Mouse (Mus musculus): ENCODE measurements around the gene Nat8f6. TPM values are rescaled to one million over a fixed set of nuclear protein-coding genes. Genes with fewer than 3 reads are reported as not detected.
"Not testable (repeated sequence)": the region's sequence is repeated elsewhere in the genome, so short reads cannot be mapped to it uniquely, and the experiment has no call there.

Gene Nat8f6
- polyA plus RNA-seq, 1 experiment = not detected

GRCm38 (mm10) chr6:85856194-85856678 is 35.5 kb upstream of the Nat8f6 start:
- H3K36me3 ChIP-seq (replicated peaks; ENCODE audit: low read length) = no peaks in the 10 kb centered on the region
- TF ChIP-seq GATA1 (IDR thresholded peaks at IDR 0.05; ENCODE audit: borderline replicate concordance, low read length) (no peak), FLI1 (IDR thresholded peaks at IDR 0.05; ENCODE audit: low read length) (no peak)
- H3K4me1 ChIP-seq = no peaks in the 10 kb centered on the region
- H3K9me3 ChIP-seq = no peaks in the 10 kb centered on the region
- H3K4me3 ChIP-seq (replicated peaks) = no peak overlapping the region
- H3K27me3 ChIP-seq (replicated peaks) = peaks cover 23% of the 10 kb centered on the region

GRCm38 (mm10) chr6:85853481-85853880 is 32.7 kb upstream of the Nat8f6 start:
- Histone ChIP-seq H3K27me3 (replicated peaks) (peaks cover 5% of the 10 kb centered on the region), H3K4me3 (replicated peaks) (no peak overlapping the region), H3K4me1 (no peaks in the 10 kb centered on the region), H3K9me3 (no peaks in the 10 kb centered on the region), H3K36me3 (replicated peaks; ENCODE audit: low read length) (no peaks in the 10 kb centered on the region)
- TF ChIP-seq GATA1 (IDR thresholded peaks at IDR 0.05; ENCODE audit: borderline replicate concordance, low read length) (no peak), FLI1 (IDR thresholded peaks at IDR 0.05; ENCODE audit: low read length) (no peak)

- Histone ChIP-seq H3K27me3 (replicated peaks) (peaks cover 5% of the 10 kb centered on the region), H3K9me3 (no peaks in the 10 kb centered on the region), H3K4me1 (no peaks in the 10 kb centered on the region), H3K4me3 (replicated peaks) (no peak overlapping the region), H3K36me3 (replicated peaks; ENCODE audit: low read length) (no peaks in the 10 kb centered on the region)
- TF ChIP-seq GATA1 (IDR thresholded peaks at IDR 0.05; ENCODE audit: borderline replicate concordance, low read length) = no peak
- no peak for TF ChIP-seq FLI1 (IDR thresholded peaks at IDR 0.05; ENCODE audit: low read length)
Measured at GRCm38 (mm10) chr6:85851062-85851773, 30.5 kb upstream of the Nat8f6 start.

- Histone ChIP-seq H3K4me1 (no peaks in the 10 kb centered on the region), H3K27me3 (replicated peaks) (peaks cover 5% of the 10 kb centered on the region), H3K4me3 (replicated peaks) (no peak overlapping the region), H3K9me3 (0 out of 2 replicates have a peak, but pooled peaks cover 4% of the 10 kb centered on the region), H3K36me3 (replicated peaks; ENCODE audit: low read length) (no peaks in the 10 kb centered on the region)
- TF ChIP-seq GATA1 (IDR thresholded peaks at IDR 0.05; ENCODE audit: borderline replicate concordance, low read length) (no peak), FLI1 (IDR thresholded peaks at IDR 0.05; ENCODE audit: low read length) (no peak)
Measured at GRCm38 (mm10) chr6:85849240-85849639, 28.5 kb upstream of the Nat8f6 start.

GRCm38 (mm10) chr6:85848140-85848539 is 27.4 kb upstream of the Nat8f6 start:
- H3K9me3 ChIP-seq = peaks cover 9% of the 10 kb centered on the region; the same call in 1 of the 2 replicates
- no peaks in the 10 kb centered on the region for H3K36me3 ChIP-seq (replicated peaks; ENCODE audit: low read length)
- no peaks in the 10 kb centered on the region for H3K4me1 ChIP-seq
- no peak for TF ChIP-seq FLI1 (IDR thresholded peaks at IDR 0.05; ENCODE audit: low read length)
- no peak overlapping the region for H3K4me3 ChIP-seq (replicated peaks)
- H3K27me3 ChIP-seq (replicated peaks) = peaks cover 5% of the 10 kb centered on the region

GRCm38 (mm10) chr6:85846921-85847320 is 26.2 kb upstream of the Nat8f6 start:
- Histone ChIP-seq H3K27me3 (replicated peaks) (peaks cover 5% of the 10 kb centered on the region), H3K36me3 (replicated peaks; ENCODE audit: low read length) (no peaks in the 10 kb centered on the region), H3K4me3 (replicated peaks) (no peak overlapping the region), H3K4me1 (no peaks in the 10 kb centered on the region), H3K9me3 (peaks cover 9% of the 10 kb centered on the region; the same call in 1 of the 2 replicates)
- no peak for TF ChIP-seq FLI1 (IDR thresholded peaks at IDR 0.05; ENCODE audit: low read length)
- no peak for TF ChIP-seq GATA1 (IDR thresholded peaks at IDR 0.05; ENCODE audit: borderline replicate concordance, low read length)

- not testable (repeated sequence) for H3K4me3 ChIP-seq (replicated peaks); H3K9me3 ChIP-seq; H3K4me1 ChIP-seq; H3K36me3 ChIP-seq (replicated peaks; ENCODE audit: low read length); H3K27me3 ChIP-seq (replicated peaks)
Measured at GRCm38 (mm10) chr6:85843677-85844458, 23.1 kb upstream of the Nat8f6 start.

GRCm38 (mm10) chr6:85839982-85840381 is 19.2 kb upstream of the Nat8f6 start:
- TF ChIP-seq GATA1 (IDR thresholded peaks at IDR 0.05; ENCODE audit: borderline replicate concordance, low read length) = no peak
- Histone ChIP-seq H3K9me3 (peaks cover 4% of the 10 kb centered on the region; the same call in 1 of the 2 replicates), H3K4me3 (replicated peaks) (no peak overlapping the region), H3K4me1 (no peaks in the 10 kb centered on the region), H3K36me3 (replicated peaks; ENCODE audit: low read length) (no peaks in the 10 kb centered on the region), H3K27me3 (replicated peaks) (no peaks in the 10 kb centered on the region)

GRCm38 (mm10) chr6:85838674-85839073 is 17.9 kb upstream of the Nat8f6 start:
- no peaks in the 10 kb centered on the region for H3K4me1 ChIP-seq
- no peak for TF ChIP-seq GATA1 (IDR thresholded peaks at IDR 0.05; ENCODE audit: borderline replicate concordance, low read length)

GRCm38 (mm10) chr6:85837307-85837706 is 16.6 kb upstream of the Nat8f6 start:
- not testable (repeated sequence) for H3K4me1 ChIP-seq; H3K36me3 ChIP-seq (replicated peaks; ENCODE audit: low read length); H3K27me3 ChIP-seq (replicated peaks); H3K9me3 ChIP-seq; H3K4me3 ChIP-seq (replicated peaks)

More at GRCm38 (mm10) chr6:85838674-85839073, 17.9 kb upstream of the Nat8f6 start:
- no peak overlapping the region for H3K4me3 ChIP-seq (replicated peaks)
- H3K9me3 ChIP-seq = peaks cover 3% of the 10 kb centered on the region; the same call in 1 of the 2 replicates
- H3K36me3 ChIP-seq (replicated peaks; ENCODE audit: low read length) = no peaks in the 10 kb centered on the region
- H3K27me3 ChIP-seq (replicated peaks) = no peaks in the 10 kb centered on the region

GRCm38 (mm10) chr6:85836827-85837226 is 16.1 kb upstream of the Nat8f6 start:
- not testable (repeated sequence) for H3K4me3 ChIP-seq (replicated peaks); H3K36me3 ChIP-seq (replicated peaks; ENCODE audit: low read length); H3K27me3 ChIP-seq (replicated peaks); H3K4me1 ChIP-seq; H3K9me3 ChIP-seq

GRCm38 (mm10) chr6:85836098-85836497 is 15.3 kb upstream of the Nat8f6 start:
- H3K4me1 ChIP-seq; H3K27me3 ChIP-seq (replicated peaks); H3K36me3 ChIP-seq (replicated peaks; ENCODE audit: low read length); H3K9me3 ChIP-seq; H3K4me3 ChIP-seq (replicated peaks): not testable (repeated sequence)

GRCm38 (mm10) chr6:85835104-85835503 is 14.3 kb upstream of the Nat8f6 start:
- not testable (repeated sequence) for H3K27me3 ChIP-seq (replicated peaks); H3K4me3 ChIP-seq (replicated peaks)

GRCm38 (mm10) chr6:85834504-85835100 is 13.8 kb upstream of the Nat8f6 start:
- H3K4me1 ChIP-seq; H3K4me3 ChIP-seq (replicated peaks); H3K9me3 ChIP-seq; H3K36me3 ChIP-seq (replicated peaks; ENCODE audit: low read length); H3K27me3 ChIP-seq (replicated peaks): not testable (repeated sequence)

More at GRCm38 (mm10) chr6:85835104-85835503, 14.3 kb upstream of the Nat8f6 start:
- H3K36me3 ChIP-seq (replicated peaks; ENCODE audit: low read length); H3K4me1 ChIP-seq; H3K9me3 ChIP-seq: not testable (repeated sequence)

All from megakaryocyte, embryonic 14.5 days (primary cell).